Mouse (Mus musculus) embryonic facial prominence, embryonic 11.5 days (tissue): ENCODE results near the gene Gm20765. TPM values are rescaled to one million over a fixed set of nuclear protein-coding genes. Genes with fewer than 3 reads are reported as not detected.
"Not testable (repeated sequence)": the region's sequence is repeated elsewhere in the genome, so short reads cannot be mapped to it uniquely, and the experiment has no call there.

Source experiments
- ATAC-seq: fragments of 200-750 bp; cut with Nextera tagmentation; replicated peaks from 2 replicates; pipeline ENCODE4 v1.8.0; 2017; ENCODE audit warnings: low read depth; ENCODE audit not compliant: insufficient number of reproducible peaks, low FRiP score, low TSS enrichment
- DNase-seq: peaks from one replicate; pipeline ENCODE4 v3.0.0-alpha.2; 2015; ENCODE audit warnings: low spot score
- H3K27ac ChIP-seq: fragments of 300-500 bp; sonication (generic); replicated peaks from 2 replicates; pipeline ENCODE4 v1.5.1; 2014; ENCODE audit warnings: mild to moderate bottlenecking, low read depth, low read length, control low read depth
- H3K27me3 ChIP-seq: fragments of 300-500 bp; sonication (generic); 2 replicates; pipeline ENCODE4 v1.6.1; 2014; ENCODE audit warnings: mild to moderate bottlenecking, low read length, moderate library complexity, mixed read lengths; ENCODE audit not compliant: control insufficient read depth, insufficient read depth
- H3K36me3 ChIP-seq: fragments of 300-500 bp; sonication (generic); replicated peaks from 2 replicates; pipeline ENCODE4 v1.6.1; 2014; ENCODE audit warnings: low read depth, mild to moderate bottlenecking, low read length, moderate library complexity, mixed read lengths; ENCODE audit not compliant: control insufficient read depth, insufficient read depth
- H3K4me1 ChIP-seq: fragments of 300-500 bp; sonication (generic); 2 replicates; pipeline ENCODE4 v1.6.1; 2014; ENCODE audit warnings: low read length, mixed read lengths; ENCODE audit not compliant: control insufficient read depth, insufficient read depth
- H3K4me2 ChIP-seq: fragments of 300-500 bp; sonication (generic); 2 replicates; pipeline ENCODE4 v1.6.1; 2014; ENCODE audit warnings: low read depth, mild to moderate bottlenecking, control low read depth, low read length, moderate library complexity
- H3K4me3 ChIP-seq: fragments of 300-500 bp; sonication (generic); 2 replicates; pipeline ENCODE4 v1.5.1; 2014; ENCODE audit warnings: low read depth, low read length, control low read depth
- H3K9ac ChIP-seq: fragments of 300-500 bp; sonication (generic); replicated peaks from 2 replicates; pipeline ENCODE4 v1.6.1; 2014; ENCODE audit warnings: mild to moderate bottlenecking, control low read depth, low read length
- H3K9me3 ChIP-seq: fragments of 300-500 bp; sonication (generic); replicated peaks from 2 replicates; pipeline ENCODE4 v1.6.1; 2016; ENCODE audit warnings: mild to moderate bottlenecking, low read length, inconsistent platforms, mixed read lengths; ENCODE audit not compliant: control insufficient read depth
- WGBS: fragments of 180-500 bp; shearing (Covaris S2); extraction: QIAGEN DNeasy Blood & Tissue Kit; methylation state at CpG from one replicate; pipeline ENCODE4 v1.1.7; 2014; 5-methylcytosine and 5-hydroxymethylcytosine counted together
- polyA plus RNA-seq: library from polyadenylated mRNA; unstranded; fragments of >200 nt; fragmentation: Nextera tagmentation; extraction: Ambion mirVana; gene quantifications from 2 replicates; pipeline ENCODE4 v1.2.1, GENCODE M21; 2014

The Gm20765 gene
- not detected in 2 replicates for polyA plus RNA-seq

GRCm38 (mm10) chr10:104185233-104185632, at the start of gene Gm20765:
Gene Gm20765, plus strand, starts transcription at chr10:104185533.
- H3K9me3 ChIP-seq, H3K4me3 ChIP-seq, H3K27ac ChIP-seq, H3K9ac ChIP-seq, H3K36me3 ChIP-seq, ATAC-seq, DNase-seq, H3K4me2 ChIP-seq, H3K4me1 ChIP-seq, H3K27me3 ChIP-seq: not testable (repeated sequence)
- no CpG with 5 or more reads among the region's 3 CpGs for WGBS

DNA sequence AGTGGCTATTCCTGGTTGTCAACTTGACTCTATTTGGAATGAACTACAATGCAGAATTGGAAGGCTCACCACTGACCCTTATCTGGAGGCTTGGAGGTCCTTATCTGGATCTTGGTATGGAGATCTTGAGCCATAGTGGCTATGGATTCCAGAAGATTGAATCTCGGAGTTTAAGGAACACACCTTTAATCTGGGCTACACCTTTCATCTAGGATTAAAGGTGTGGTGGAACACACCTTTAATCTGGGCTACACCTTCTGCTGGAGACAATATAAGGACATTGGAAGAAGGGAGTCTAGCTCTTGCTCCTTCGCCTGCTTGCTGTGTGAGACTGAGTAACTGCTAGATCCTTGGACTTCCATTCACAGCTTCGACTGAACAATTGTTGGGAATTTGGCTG, 42.6 kb upstream of the Gm20765 start, which contains the start of gene Gm21293:
Gene Gm21293, plus strand, starts transcription at position 301 of the 400 bp plus-strand sequence.
- H3K27me3 ChIP-seq, DNase-seq, H3K27ac ChIP-seq, H3K4me3 ChIP-seq, H3K9ac ChIP-seq, H3K4me1 ChIP-seq, H3K36me3 ChIP-seq, ATAC-seq, H3K9me3 ChIP-seq, H3K4me2 ChIP-seq: not testable (repeated sequence)
- WGBS, result no CpG with 5 or more reads among the region's 3 CpGs

GRCm38 (mm10) chr10:104151197-104151596, 34.1 kb upstream of the Gm20765 start, which contains the start of gene Gm6763:
Gene Gm6763, plus strand, starts transcription at chr10:104151497.
- not testable (repeated sequence) for DNase-seq, ATAC-seq, H3K4me3 ChIP-seq, H3K27ac ChIP-seq, H3K36me3 ChIP-seq, H3K27me3 ChIP-seq, H3K9ac ChIP-seq, H3K4me2 ChIP-seq, H3K4me1 ChIP-seq, H3K9me3 ChIP-seq
- no CpG with 5 or more reads among the region's 3 CpGs for WGBS

DNA sequence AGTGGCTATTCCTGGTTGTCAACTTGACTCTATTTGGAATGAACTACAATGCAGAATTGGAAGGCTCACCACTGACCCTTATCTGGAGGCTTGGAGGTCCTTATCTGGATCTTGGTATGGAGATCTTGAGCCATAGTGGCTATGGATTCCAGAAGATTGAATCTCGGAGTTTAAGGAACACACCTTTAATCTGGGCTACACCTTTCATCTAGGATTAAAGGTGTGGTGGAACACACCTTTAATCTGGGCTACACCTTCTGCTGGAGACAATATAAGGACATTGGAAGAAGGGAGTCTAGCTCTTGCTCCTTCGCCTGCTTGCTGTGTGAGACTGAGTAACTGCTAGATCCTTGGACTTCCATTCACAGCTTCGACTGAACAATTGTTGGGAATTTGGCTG, 25.6 kb upstream of the Gm20765 start, which contains the start of gene Gm8764:
Gene Gm8764, plus strand, starts transcription at position 301 of the 400 bp plus-strand sequence.
- not testable (repeated sequence) for H3K27me3 ChIP-seq, DNase-seq, H3K9me3 ChIP-seq, H3K4me3 ChIP-seq, H3K27ac ChIP-seq, H3K36me3 ChIP-seq, H3K9ac ChIP-seq, H3K4me1 ChIP-seq, ATAC-seq, H3K4me2 ChIP-seq
- WGBS, result no CpG with 5 or more reads among the region's 3 CpGs

DNA sequence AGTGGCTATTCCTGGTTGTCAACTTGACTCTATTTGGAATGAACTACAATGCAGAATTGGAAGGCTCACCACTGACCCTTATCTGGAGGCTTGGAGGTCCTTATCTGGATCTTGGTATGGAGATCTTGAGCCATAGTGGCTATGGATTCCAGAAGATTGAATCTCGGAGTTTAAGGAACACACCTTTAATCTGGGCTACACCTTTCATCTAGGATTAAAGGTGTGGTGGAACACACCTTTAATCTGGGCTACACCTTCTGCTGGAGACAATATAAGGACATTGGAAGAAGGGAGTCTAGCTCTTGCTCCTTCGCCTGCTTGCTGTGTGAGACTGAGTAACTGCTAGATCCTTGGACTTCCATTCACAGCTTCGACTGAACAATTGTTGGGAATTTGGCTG, 17.1 kb upstream of the Gm20765 start, which contains the start of gene Gm21304:
Gene Gm21304, plus strand, starts transcription at position 301 of the 400 bp plus-strand sequence.
- not testable (repeated sequence) for ATAC-seq, H3K27me3 ChIP-seq, DNase-seq, H3K27ac ChIP-seq, H3K9me3 ChIP-seq, H3K4me1 ChIP-seq, H3K4me3 ChIP-seq, H3K9ac ChIP-seq, H3K36me3 ChIP-seq, H3K4me2 ChIP-seq
- no CpG with 5 or more reads among the region's 3 CpGs for WGBS

- not testable (repeated sequence) for H3K4me3 ChIP-seq, H3K27me3 ChIP-seq, H3K4me1 ChIP-seq, H3K27ac ChIP-seq, H3K9me3 ChIP-seq, DNase-seq, H3K4me2 ChIP-seq, H3K9ac ChIP-seq, H3K36me3 ChIP-seq, ATAC-seq
- WGBS, result no CpG with 5 or more reads among the region's 3 CpGs
Measured at GRCm38 (mm10) chr10:104176724-104177123, 8.6 kb upstream of the Gm20765 start, which contains the start of gene Gm21312. Gene Gm21312, plus strand, starts transcription at chr10:104177024.

- not testable (repeated sequence) for H3K27me3 ChIP-seq, H3K4me2 ChIP-seq, H3K9ac ChIP-seq, H3K4me3 ChIP-seq, ATAC-seq, H3K36me3 ChIP-seq, H3K27ac ChIP-seq, DNase-seq, H3K9me3 ChIP-seq, H3K4me1 ChIP-seq
- no CpG with 5 or more reads among the region's 3 CpGs for WGBS
Measured at GRCm38 (mm10) chr10:104193742-104194141, 8.4 kb downstream of the Gm20765 start, which contains the start of gene Gm4340. Gene Gm4340, plus strand, starts transcription at chr10:104194042.

GRCm38 (mm10) chr10:104209655-104210054, 24.3 kb downstream of the Gm20765 start:
- no peaks in the 10 kb centered on the region for H3K9me3 ChIP-seq
- no peak overlapping the region for H3K27ac ChIP-seq
- no peaks in the 10 kb centered on the region; the same call in 1 of the 2 replicates for H3K36me3 ChIP-seq
- DNase-seq, result no peak
- H3K4me3 ChIP-seq, result no peak overlapping the region
- H3K4me2 ChIP-seq, result no peak overlapping the region
- whole genome bisulfite sequencing, result 80% methylated on average over 1 of the region's 1 CpGs
- H3K9ac ChIP-seq, result no peak overlapping the region
- no peaks in the 10 kb centered on the region for H3K4me1 ChIP-seq
- no peak for ATAC-seq
- H3K27me3 ChIP-seq, result no peaks in the 10 kb centered on the region
